Mouse (Mus musculus): ENCODE measurements around the gene Mcts2. TPM values are rescaled to one million over a fixed set of nuclear protein-coding genes. Genes with fewer than 3 reads are reported as not detected.

The Mcts2 gene
- polyA plus RNA-seq, 1 experiment from 2014 or later, result 42.7 TPM

- WGBS, result 88% methylated on average over 7 of the region's 7 CpGs
- peaks cover 19% of the 10 kb centered on the region for H3K4me1 ChIP-seq (replicated peaks)
- no peaks in the 10 kb centered on the region for H3K36me3 ChIP-seq
- H3K4me2 ChIP-seq (replicated peaks), result no peak overlapping the region
- H3K4me3 ChIP-seq (replicated peaks), result no peak overlapping the region
- no peaks in the 10 kb centered on the region for H3K27me3 ChIP-seq
- no peak for ATAC-seq
- no peak overlapping the region for H3K27ac ChIP-seq
- H3K9me3 ChIP-seq, result no peaks in the 10 kb centered on the region
- no peak overlapping the region for H3K9ac ChIP-seq (replicated peaks)
Observed at GRCm38 (mm10) chr2:152728594-152728993, 41.8 kb downstream of the Mcts2 start.

GRCm38 (mm10) chr2:152729013-152729635 lies 42.3 kb downstream of the Mcts2 start:
- H3K9ac ChIP-seq (replicated peaks), result 0 out of 2 replicates have a peak overlapping the region, but pooled peaks have one; percentile 19
- H3K9me3 ChIP-seq, result no peaks in the 10 kb centered on the region
- H3K4me2 ChIP-seq (replicated peaks), result no peak overlapping the region
- H3K4me1 ChIP-seq (replicated peaks), result peaks cover 16% of the 10 kb centered on the region
- WGBS, result 74% methylated on average over 8 of the region's 8 CpGs
- H3K27ac ChIP-seq, result no peak overlapping the region
- ATAC-seq, result peak; percentile 15; the same call in 1 of the 2 replicates
- no peak overlapping the region for H3K4me3 ChIP-seq (replicated peaks)
- H3K27me3 ChIP-seq, result no peaks in the 10 kb centered on the region
- H3K36me3 ChIP-seq, result no peaks in the 10 kb centered on the region

GRCm38 (mm10) chr2:152729636-152730020 lies 42.8 kb downstream of the Mcts2 start:
- peak; percentile 18; the same call in 1 of the 2 replicates for ATAC-seq
- Histone ChIP-seq H3K36me3 (no peaks in the 10 kb centered on the region), H3K4me1 (replicated peaks) (peaks cover 20% of the 10 kb centered on the region), H3K9ac (replicated peaks) (peak overlapping the region; percentile 19; the same call in 1 of the 2 replicates), H3K4me2 (replicated peaks) (no peak overlapping the region), H3K27ac (no peak overlapping the region), H3K4me3 (replicated peaks) (no peak overlapping the region), H3K9me3 (no peaks in the 10 kb centered on the region), H3K27me3 (no peaks in the 10 kb centered on the region)
- 61% methylated on average over 7 of the region's 7 CpGs for WGBS

GRCm38 (mm10) chr2:152733201-152733600 lies 46.4 kb downstream of the Mcts2 start:
- H3K27me3 ChIP-seq, result peaks cover 5% of the 10 kb centered on the region
- H3K9me3 ChIP-seq, result no peaks in the 10 kb centered on the region
- H3K9ac ChIP-seq (replicated peaks), result no peak overlapping the region
- no peaks in the 10 kb centered on the region for H3K36me3 ChIP-seq
- H3K4me2 ChIP-seq (replicated peaks), result no peak overlapping the region
- no peak overlapping the region for H3K4me3 ChIP-seq (replicated peaks)
- ATAC-seq, result no peak
- no peak overlapping the region for H3K27ac ChIP-seq
- H3K4me1 ChIP-seq (replicated peaks), result peaks cover 53% of the 10 kb centered on the region
- WGBS, result 91% methylated on average over 2 of the region's 2 CpGs

- Histone ChIP-seq H3K4me3 (replicated peaks) (peak overlapping the region; percentile 60), H3K27me3 (peaks cover 6% of the 10 kb centered on the region), H3K4me2 (replicated peaks) (peak overlapping the region; percentile 91), H3K9me3 (no peaks in the 10 kb centered on the region), H3K27ac (0 out of 2 replicates have a peak overlapping the region, but pooled peaks have one; percentile 2), H3K4me1 (replicated peaks) (peaks cover 60% of the 10 kb centered on the region), H3K36me3 (no peaks in the 10 kb centered on the region), H3K9ac (replicated peaks) (peak overlapping the region; percentile 52)
- WGBS, result 12% methylated on average over 10 of the region's 10 CpGs
- ATAC-seq, result no peak
Observed at GRCm38 (mm10) chr2:152734501-152734900, 47.7 kb downstream of the Mcts2 start.

GRCm38 (mm10) chr2:152734984-152735383 lies 48.1 kb downstream of the Mcts2 start:
- under 1% methylated on average over 28 of the region's 28 CpGs for WGBS
- H3K4me1 ChIP-seq (replicated peaks), result peaks cover 59% of the 10 kb centered on the region
- peak; percentile 90 for ATAC-seq

GRCm38 (mm10) chr2:152736090-152736601 lies 49.3 kb downstream of the Mcts2 start, which contains the start of gene Id1:
Gene Id1 (plus strand): TSS chr2:152736251.
- WGBS, result under 1% methylated on average over 28 of the region's 28 CpGs
- peak; percentile 65 for ATAC-seq
- peaks cover 57% of the 10 kb centered on the region for H3K4me1 ChIP-seq (replicated peaks)
- peak within 1 kb of the TSS; percentile 84 for H3K9ac ChIP-seq (replicated peaks)
- no peaks in the 10 kb centered on the region for H3K9me3 ChIP-seq
- H3K27me3 ChIP-seq, result peaks cover 11% of the 10 kb centered on the region
- peak within 1 kb of the TSS; percentile 82 for H3K27ac ChIP-seq
- H3K4me3 ChIP-seq (replicated peaks), result peak within 1 kb of the TSS; percentile 60
- peak within 1 kb of the TSS; percentile 91 for H3K4me2 ChIP-seq (replicated peaks)
- no peaks in the 10 kb centered on the region for H3K36me3 ChIP-seq

More at GRCm38 (mm10) chr2:152734984-152735383, 48.1 kb downstream of the Mcts2 start:
- Histone ChIP-seq H3K27me3 (peaks cover 6% of the 10 kb centered on the region), H3K9ac (replicated peaks) (peak overlapping the region; percentile 52), H3K4me3 (replicated peaks) (peak overlapping the region; percentile 60), H3K4me2 (replicated peaks) (peak overlapping the region; percentile 91), H3K9me3 (no peaks in the 10 kb centered on the region), H3K27ac (peak overlapping the region; percentile 82; the same call in 1 of the 2 replicates), H3K36me3 (no peaks in the 10 kb centered on the region)

- under 1% methylated on average over 22 of the region's 22 CpGs for WGBS
Observed at GRCm38 (mm10) chr2:152736748-152737147, 49.9 kb downstream of the Mcts2 start.

More at GRCm38 (mm10) chr2:152736748-152737147, 49.9 kb downstream of the Mcts2 start:
- Histone ChIP-seq H3K27ac (peak overlapping the region; percentile 82), H3K4me3 (replicated peaks) (peak overlapping the region; percentile 60), H3K4me1 (replicated peaks) (peaks cover 62% of the 10 kb centered on the region), H3K36me3 (no peaks in the 10 kb centered on the region), H3K27me3 (peaks cover 11% of the 10 kb centered on the region), H3K9me3 (no peaks in the 10 kb centered on the region), H3K4me2 (replicated peaks) (peak overlapping the region; percentile 91), H3K9ac (replicated peaks) (peak overlapping the region; percentile 84)
- ATAC-seq, result no peak

Other genes starting within 250 kb of the Mcts2 start
- gene Defb23, start 222.4 kb upstream of the Mcts2 start, polyA plus RNA-seq (2015; fragmentation: Nextera tagmentation; extraction: Ambion mirVana), result not detected in 2 replicates
- gene Defb20, start 210.0 kb upstream of the Mcts2 start, polyA plus RNA-seq (2015; fragmentation: Nextera tagmentation; extraction: Ambion mirVana), result not detected in 2 replicates
- not detected in 2 replicates for gene Defb22, start 196.9 kb upstream of the Mcts2 start, polyA plus RNA-seq (2015; fragmentation: Nextera tagmentation; extraction: Ambion mirVana)
- not detected in 2 replicates for gene Defb26, start 175.3 kb upstream of the Mcts2 start, polyA plus RNA-seq (2015; fragmentation: Nextera tagmentation; extraction: Ambion mirVana)
- not detected in 2 replicates for gene Defb28, start 168.8 kb upstream of the Mcts2 start, polyA plus RNA-seq (2015; fragmentation: Nextera tagmentation; extraction: Ambion mirVana)
- gene Defb29, start 146.9 kb upstream of the Mcts2 start, polyA plus RNA-seq (2015; fragmentation: Nextera tagmentation; extraction: Ambion mirVana), result not detected in 2 replicates
- not detected in 2 replicates for gene Gm17416, start 117.7 kb upstream of the Mcts2 start, polyA plus RNA-seq (2015; fragmentation: Nextera tagmentation; extraction: Ambion mirVana)
- not detected in 2 replicates for gene Defb21, start 114.3 kb upstream of the Mcts2 start, polyA plus RNA-seq (2015; fragmentation: Nextera tagmentation; extraction: Ambion mirVana)
- gene Defb19, start 106.7 kb upstream of the Mcts2 start, polyA plus RNA-seq (2015; fragmentation: Nextera tagmentation; extraction: Ambion mirVana), result not detected in 2 replicates
- gene Defb45, start 87.6 kb upstream of the Mcts2 start, polyA plus RNA-seq (2015; fragmentation: Nextera tagmentation; extraction: Ambion mirVana), result not detected in 2 replicates
- gene Defb36, start 82.7 kb upstream of the Mcts2 start, polyA plus RNA-seq (2015; fragmentation: Nextera tagmentation; extraction: Ambion mirVana), result not detected in 2 replicates
- not detected in 2 replicates for gene Defb25, start 64.0 kb upstream of the Mcts2 start, polyA plus RNA-seq (2015; fragmentation: Nextera tagmentation; extraction: Ambion mirVana)
- gene Rem1, start 60.1 kb upstream of the Mcts2 start, polyA plus RNA-seq (2015; fragmentation: Nextera tagmentation; extraction: Ambion mirVana), result 0.15 and 0.27 TPM in 2 replicates
- 171 and 181 TPM in 2 replicates for gene H13, start 17.6 kb upstream of the Mcts2 start, polyA plus RNA-seq (2015; fragmentation: Nextera tagmentation; extraction: Ambion mirVana)
- gene Id1, start 49.2 kb downstream of the Mcts2 start, polyA plus RNA-seq (2015; fragmentation: Nextera tagmentation; extraction: Ambion mirVana), result 32.8 and 39.4 TPM in 2 replicates
- 4.1 and 5.5 TPM in 2 replicates for gene Cox4i2, start 67.1 kb downstream of the Mcts2 start, polyA plus RNA-seq (2015; fragmentation: Nextera tagmentation; extraction: Ambion mirVana)
- gene Bcl2l1, start 144.7 kb downstream of the Mcts2 start, polyA plus RNA-seq (2015; fragmentation: Nextera tagmentation; extraction: Ambion mirVana), result 190 and 195 TPM in 2 replicates
- gene Tpx2, start 160.9 kb downstream of the Mcts2 start, polyA plus RNA-seq (2015; fragmentation: Nextera tagmentation; extraction: Ambion mirVana), result 38.7 and 46.4 TPM in 2 replicates
- 0.06 and 0.07 TPM in 2 replicates for gene Mylk2, start 224.3 kb downstream of the Mcts2 start, polyA plus RNA-seq (2015; fragmentation: Nextera tagmentation; extraction: Ambion mirVana)
- 3.4 and 3.6 TPM in 2 replicates for gene Foxs1, start 246.2 kb downstream of the Mcts2 start, polyA plus RNA-seq (2015; fragmentation: Nextera tagmentation; extraction: Ambion mirVana)